Mouse (Mus musculus) bone marrow, adult 2 months (tissue): ENCODE results near the gene Gpatch1.

Experiments used
- CTCF ChIP-seq: fragments of 200-500 bp; IDR thresholded peaks from 2 replicates; pipeline ENCODE4 v1.5.1; 2011; ENCODE audit warnings: low read length, control low read depth; ENCODE audit not compliant: control insufficient read depth, insufficient read depth
- POLR2A ChIP-seq: fragments of 200-500 bp; IDR thresholded peaks from 2 replicates; pipeline ENCODE4 v1.6.1; 2011; ENCODE audit warnings: low read depth, mild to moderate bottlenecking, control low read depth, low read length, borderline replicate concordance; ENCODE audit not compliant: control insufficient read depth

DNA sequence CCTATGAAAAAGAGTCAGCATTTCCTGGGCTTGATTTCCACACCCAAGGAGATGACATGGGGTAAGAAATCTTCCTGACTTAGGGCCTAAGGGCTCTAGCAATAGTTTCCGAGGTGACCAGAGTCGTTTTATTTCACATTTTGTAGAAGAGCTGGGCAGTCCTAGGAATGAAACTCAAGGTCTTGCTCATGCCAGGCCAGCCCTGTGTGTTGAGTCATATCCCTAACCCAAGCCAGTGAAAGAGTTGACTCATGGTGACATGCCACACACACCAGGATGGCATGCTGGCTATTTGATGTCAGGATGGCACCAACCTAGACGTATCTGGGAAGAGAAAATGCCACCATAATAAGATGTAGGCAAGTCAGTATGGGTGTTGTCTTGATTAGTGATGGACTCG is 30.8 kb upstream of the Gpatch1 start:
- TF ChIP-seq CTCF, result no peak
- no peak for TF ChIP-seq POLR2A
